ENCODE assay signal across 27 mouse cellular contexts in the genomic region with DNA sequence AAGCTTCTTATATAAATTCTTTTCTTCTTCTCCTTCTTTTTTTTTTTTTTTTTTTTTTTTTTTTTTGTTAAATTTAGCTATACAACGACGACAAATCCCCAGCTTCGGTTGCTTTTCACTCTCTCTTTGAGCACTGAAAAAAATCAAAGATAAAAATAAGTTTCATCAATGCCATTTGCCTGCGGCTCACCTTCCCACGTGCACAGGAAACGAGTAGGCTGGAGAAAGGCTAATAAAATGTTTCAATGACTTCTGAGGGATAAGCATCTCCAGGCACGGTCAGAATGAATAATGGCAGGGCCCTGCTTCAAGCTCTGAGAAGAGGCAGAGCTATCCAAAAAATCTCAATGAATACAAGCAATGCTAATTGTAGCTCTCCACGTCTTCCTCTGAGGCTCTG.
"Had no signal": no experiment of that assay in that cellular context is flagged by ENCODE, and none has a peak within 500 bp of the region (broad histone marks: within the 10 kb centered on the region; RNA-seq: fewer than 3 reads in every experiment).

No protein-coding gene starts in this region.

- H3K27ac ChIP-seq: heart, adult 2 months; hindbrain, embryonic 10.5 days; hindbrain, embryonic 12.5 days; hindbrain, embryonic 14.5 days; intestine, embryonic 15.5 days; kidney, embryonic 15.5 days; kidney, postnatal 0 days; limb, embryonic 13.5 days; limb, embryonic 15.5 days; liver, embryonic 12.5 days; liver, embryonic 14.5 days had no signal

- ATAC-seq: forebrain, postnatal 0 days; hindbrain, embryonic 16.5 days; inflammation-experienced regulatory T-cells, adult 6 months; intestine, embryonic 15.5 days; liver, embryonic 12.5 days had no signal

- H3K27me3 ChIP-seq: heart, embryonic 12.5 days; hindbrain, embryonic 12.5 days; intestine, embryonic 15.5 days; kidney, embryonic 15.5 days; limb, embryonic 13.5 days; limb, embryonic 15.5 days; liver, embryonic 12.5 days had no signal

- H3K4me3 ChIP-seq: heart, adult 2 months; heart, embryonic 12.5 days; hindbrain, embryonic 10.5 days; hindbrain, embryonic 12.5 days; intestine, embryonic 15.5 days; kidney, embryonic 15.5 days; limb, embryonic 13.5 days; limb, embryonic 15.5 days; liver, embryonic 12.5 days had no signal

- H3K36me3 ChIP-seq: heart, embryonic 12.5 days; hindbrain, embryonic 10.5 days; hindbrain, embryonic 12.5 days; intestine, embryonic 15.5 days; kidney, embryonic 15.5 days; limb, embryonic 13.5 days; limb, embryonic 15.5 days; liver, embryonic 12.5 days had no signal

- H3K4me2 ChIP-seq: heart, embryonic 12.5 days; hindbrain, embryonic 12.5 days; hindbrain, embryonic 14.5 days; intestine, embryonic 15.5 days; kidney, embryonic 15.5 days; limb, embryonic 13.5 days; limb, embryonic 15.5 days; liver, embryonic 12.5 days had no signal

- DNase-seq: forebrain, postnatal 0 days; gastrocnemius, postnatal 14 days; gastrocnemius, postnatal 36 days; heart, adult 2 months; heart, postnatal 10 days; heart, postnatal 4 days; kidney, adult 11 months; kidney, adult 2 months; kidney, adult 9 months; kidney, postnatal 14 days; kidney, postnatal 36 days; layer of hippocampus, adult 9-11 months; layer of hippocampus, postnatal 36 days; left cerebral cortex, postnatal 4 days had no signal

- H3K9me3 ChIP-seq: intestine, embryonic 15.5 days; limb, embryonic 15.5 days had no signal

- H3K9ac ChIP-seq: forebrain, postnatal 0 days; heart, embryonic 12.5 days; hindbrain, embryonic 12.5 days; hindbrain, embryonic 14.5 days; intestine, embryonic 15.5 days; kidney, embryonic 15.5 days; limb, embryonic 13.5 days; limb, embryonic 15.5 days; liver, embryonic 12.5 days; liver, embryonic 14.5 days had no signal

- H3K4me1 ChIP-seq: heart, embryonic 12.5 days; hindbrain, embryonic 10.5 days; hindbrain, embryonic 12.5 days; intestine, embryonic 15.5 days; kidney, embryonic 15.5 days; limb, embryonic 13.5 days; limb, embryonic 15.5 days; liver, embryonic 12.5 days had no signal
